ENCODE assay signal across 8 mouse cellular contexts in genomic region chr11:102437120-102438061, GRCm38 (mm10). TPM values are rescaled to one million over a fixed set of nuclear protein-coding genes. Genes with fewer than 3 reads are reported as not detected.
DNase-seq lines count a peak whose midpoint lies in the region; ATAC-seq and TF ChIP-seq lines count a peak whose summit lies in the region.

No protein-coding gene starts in this region.

- H3K27ac ChIP-seq in forebrain, embryonic 14.5 days (ENCODE audit: low read depth, low read length): peak overlapping the region; percentile 35; the same call in 1 of the 2 replicates
- peak overlapping the region; percentile 79 for H3K27ac ChIP-seq in hindbrain, embryonic 10.5 days

- peak overlapping the region; percentile 26 for H3K4me3 ChIP-seq in forebrain, embryonic 14.5 days (ENCODE audit: low read depth, low read length)
- peak overlapping the region; percentile 53 for H3K4me3 ChIP-seq in hindbrain, embryonic 10.5 days

- H3K4me2 ChIP-seq in forebrain, embryonic 14.5 days (ENCODE audit: low read length): peak overlapping the region; percentile 56

- TF ChIP-seq CTCF in brain, embryonic 14.5 days (IDR thresholded peaks at IDR 0.05; ENCODE audit: borderline replicate concordance, extremely low read depth, insufficient read depth, insufficient read length): peak; percentile 27; the same call in 1 of the 2 replicates

- H3K9ac ChIP-seq in forebrain, embryonic 14.5 days (ENCODE audit: low read length): peak overlapping the region; percentile 54

- no peak for TF ChIP-seq POLR2A in brain, embryonic 14.5 days (IDR thresholded peaks at IDR 0.05; ENCODE audit: borderline replicate concordance, extremely low read depth, insufficient read depth, insufficient read length, poor library complexity, severe bottlenecking)

- no peaks in the 10 kb centered on the region for H3K9me3 ChIP-seq in forebrain, embryonic 14.5 days (replicated peaks; ENCODE audit: control insufficient read depth, low read length)
- no peaks in the 10 kb centered on the region for H3K9me3 ChIP-seq in hindbrain, embryonic 10.5 days

- H3K36me3 ChIP-seq in forebrain, embryonic 14.5 days (ENCODE audit: control insufficient read depth, insufficient read depth, low read length): peaks cover 84% of the 10 kb centered on the region
- peaks cover 95% of the 10 kb centered on the region for H3K36me3 ChIP-seq in hindbrain, embryonic 10.5 days

- H3K4me1 ChIP-seq in forebrain, embryonic 14.5 days (ENCODE audit: control insufficient read depth, insufficient read depth, low read length): peaks cover 17% of the 10 kb centered on the region
- H3K4me1 ChIP-seq in hindbrain, embryonic 10.5 days (replicated peaks): peaks cover 46% of the 10 kb centered on the region

- 5% methylated on average over 87 of the region's 87 CpGs for WGBS in forebrain, embryonic 14.5 days
- WGBS in hindbrain, embryonic 10.5 days: 1% methylated on average over 87 of the region's 87 CpGs

- peak; percentile 85 for DNase-seq in Muller cell, postnatal 12 days (ENCODE audit: inconsistent ontology term)
- DNase-seq in brain, embryonic 14.5 days (ENCODE audit: low read depth): peak; percentile 73
- DNase-seq in forebrain, embryonic 14.5 days (ENCODE audit: low spot score): peak; percentile 65
- DNase-seq in hindbrain, embryonic 10.5 days (ENCODE audit: low spot score): peak; percentile 76
- peak; percentile 74 to 82 for DNase-seq in layer of hippocampus, postnatal 10 days (ENCODE audit: low spot score in 2 of 2)
- DNase-seq in lung, postnatal 10 days: peak; percentile 81
- DNase-seq in right cerebral cortex, adult 18-20 months: peak; percentile 79
- DNase-seq in spleen, postnatal 36 days (ENCODE audit: low spot score in 2 of 2): no peak

- H3K27me3 ChIP-seq in forebrain, embryonic 14.5 days (replicated peaks; ENCODE audit: control insufficient read depth, insufficient read depth, low read length): no peaks in the 10 kb centered on the region
- H3K27me3 ChIP-seq in hindbrain, embryonic 10.5 days (ENCODE audit: insufficient read depth, poor library complexity, severe bottlenecking): peaks cover 50% of the 10 kb centered on the region

- ATAC-seq in forebrain, embryonic 14.5 days: peak; percentile 30

RNA-seq across cellular contexts. Expression of gene Grn, which starts 7.3 kb away (rescaled TPM):
- polyA plus RNA-seq in brain, embryonic 14.5 days (2012; rRNA removed): 33.2 and 53.0 TPM in 2 replicates
- polyA plus RNA-seq in forebrain, embryonic 14.5 days (2014; fragmentation: Nextera tagmentation; extraction: Ambion mirVana): 28.6 and 38.8 TPM in 2 replicates
- 76.8 and 88.9 TPM in 2 replicates for polyA plus RNA-seq in hindbrain, embryonic 10.5 days (2016; fragmentation: Nextera tagmentation; extraction: Ambion mirVana)
- total RNA-seq in layer of hippocampus, postnatal 10 days (2021): 10 to 100 TPM; 81.8 to 83.7 TPM

RNA-seq across cellular contexts. Expression of gene Fam171a2, which starts 10.1 kb away (rescaled TPM):
- polyA plus RNA-seq in brain, embryonic 14.5 days (2012; rRNA removed): 221 and 276 TPM in 2 replicates
- polyA plus RNA-seq in forebrain, embryonic 14.5 days (2014; fragmentation: Nextera tagmentation; extraction: Ambion mirVana): 26.0 and 27.8 TPM in 2 replicates
- polyA plus RNA-seq in hindbrain, embryonic 10.5 days (2016; fragmentation: Nextera tagmentation; extraction: Ambion mirVana): 5.2 and 8.3 TPM in 2 replicates
- total RNA-seq in layer of hippocampus, postnatal 10 days (2021): 100 to 1,000 TPM; 115 TPM

RNA-seq across cellular contexts. Expression of gene Slc25a39, which starts 29.6 kb away (rescaled TPM):
- 122 and 129 TPM in 2 replicates for polyA plus RNA-seq in brain, embryonic 14.5 days (2012; rRNA removed)
- polyA plus RNA-seq in forebrain, embryonic 14.5 days (2014; fragmentation: Nextera tagmentation; extraction: Ambion mirVana): 145 and 149 TPM in 2 replicates
- 236 TPM in 2 replicates for polyA plus RNA-seq in hindbrain, embryonic 10.5 days (2016; fragmentation: Nextera tagmentation; extraction: Ambion mirVana)
- total RNA-seq in layer of hippocampus, postnatal 10 days (2021): 10 to 100 TPM; 74.8 to 80.1 TPM

RNA-seq across cellular contexts. Expression of gene Itga2b, which starts 32.5 kb away (rescaled TPM):
- 4.8 and 5.3 TPM in 2 replicates for polyA plus RNA-seq in brain, embryonic 14.5 days (2012; rRNA removed)
- 4.3 and 5.3 TPM in 2 replicates for polyA plus RNA-seq in forebrain, embryonic 14.5 days (2014; fragmentation: Nextera tagmentation; extraction: Ambion mirVana)
- 5.6 and 8.3 TPM in 2 replicates for polyA plus RNA-seq in hindbrain, embryonic 10.5 days (2016; fragmentation: Nextera tagmentation; extraction: Ambion mirVana)
- total RNA-seq in layer of hippocampus, postnatal 10 days (2021): 1 to 10 TPM; 3.6 to 3.7 TPM

RNA-seq across cellular contexts. Expression of gene Rundc3a, which starts 44.2 kb away (rescaled TPM):
- polyA plus RNA-seq in brain, embryonic 14.5 days (2012; rRNA removed): 292 and 306 TPM in 2 replicates
- 115 and 125 TPM in 2 replicates for polyA plus RNA-seq in forebrain, embryonic 14.5 days (2014; fragmentation: Nextera tagmentation; extraction: Ambion mirVana)
- 23.5 and 57.0 TPM in 2 replicates for polyA plus RNA-seq in hindbrain, embryonic 10.5 days (2016; fragmentation: Nextera tagmentation; extraction: Ambion mirVana)
- total RNA-seq in layer of hippocampus, postnatal 10 days (2021): 100 to 1,000 TPM; 356 to 431 TPM

Comparison
In these comparisons a context has a peak if more than half of its experiments do, and no peak if none do; other contexts are left out.
1. DNase-seq: peak in Muller cell, postnatal 12 days (single experiment), brain, embryonic 14.5 days (single experiment), forebrain, embryonic 14.5 days (single experiment), hindbrain, embryonic 10.5 days (single experiment), layer of hippocampus, postnatal 10 days (2 of 2), lung, postnatal 10 days (single experiment) and right cerebral cortex, adult 18-20 months (single experiment); none in spleen, postnatal 36 days (0 of 2).